Mouse (Mus musculus): ENCODE data around the gene A530084C06Rik. TPM values are rescaled to one million over a fixed set of nuclear protein-coding genes. Genes with fewer than 3 reads are reported as not detected.

Gene A530084C06Rik
- polyA plus RNA-seq, 1 experiment from 2014 or later = not detected

- Histone ChIP-seq H3K27ac (ENCODE audit: low read depth, low read length) (no peak overlapping the region), H3K4me2 (replicated peaks; ENCODE audit: low read depth, low read length) (no peak overlapping the region), H3K4me3 (ENCODE audit: low read length) (no peak overlapping the region), H3K4me1 (ENCODE audit: control insufficient read depth, insufficient read depth, low read length) (no peaks in the 10 kb centered on the region), H3K9ac (ENCODE audit: low read depth, low read length) (no peak overlapping the region), H3K27me3 (ENCODE audit: control insufficient read depth, insufficient read depth, low read length) (no peaks in the 10 kb centered on the region; the same call in none of the 2 replicates), H3K9me3 (ENCODE audit: control insufficient read depth, low read length) (no peaks in the 10 kb centered on the region), H3K36me3 (ENCODE audit: control insufficient read depth, insufficient read depth, low read length) (no peaks in the 10 kb centered on the region)
- ATAC-seq (ENCODE audit: low FRiP score, low TSS enrichment) = no peak
- WGBS = 84% methylated on average over 10 of the region's 10 CpGs
Measured at GRCm38 (mm10) chr13:31572806-31573508, 13.8 kb upstream of the A530084C06Rik start.

GRCm38 (mm10) chr13:31567617-31568294, 8.6 kb upstream of the A530084C06Rik start:
- ATAC-seq (ENCODE audit: low FRiP score, low TSS enrichment) = no peak
- H3K27ac ChIP-seq (ENCODE audit: low read depth, low read length) = no peak overlapping the region
- 0 out of 2 replicates have a peak, but pooled peaks cover 5% of the 10 kb centered on the region for H3K4me1 ChIP-seq (ENCODE audit: control insufficient read depth, insufficient read depth, low read length)
- H3K4me2 ChIP-seq (replicated peaks; ENCODE audit: low read depth, low read length) = no peak overlapping the region
- peaks cover 37% of the 10 kb centered on the region for H3K27me3 ChIP-seq (ENCODE audit: control insufficient read depth, insufficient read depth, low read length)
- WGBS = 83% methylated on average over 6 of the region's 6 CpGs
- H3K9ac ChIP-seq (ENCODE audit: low read depth, low read length) = no peak overlapping the region
- no peaks in the 10 kb centered on the region for H3K9me3 ChIP-seq (ENCODE audit: control insufficient read depth, low read length)
- no peak overlapping the region for H3K4me3 ChIP-seq (ENCODE audit: low read length)
- H3K36me3 ChIP-seq (ENCODE audit: control insufficient read depth, insufficient read depth, low read length) = no peaks in the 10 kb centered on the region

- 68% methylated on average over 8 of the region's 8 CpGs for WGBS
- Histone ChIP-seq H3K27me3 (ENCODE audit: control insufficient read depth, insufficient read depth, low read length) (peaks cover 44% of the 10 kb centered on the region), H3K27ac (ENCODE audit: low read depth, low read length) (no peak overlapping the region)
Measured at GRCm38 (mm10) chr13:31567099-31567498, 8.0 kb upstream of the A530084C06Rik start.

GRCm38 (mm10) chr13:31564394-31564793, 5.3 kb upstream of the A530084C06Rik start:
- no peak for ATAC-seq (ENCODE audit: low FRiP score, low TSS enrichment)
- Histone ChIP-seq H3K9me3 (ENCODE audit: control insufficient read depth, low read length) (no peaks in the 10 kb centered on the region), H3K36me3 (ENCODE audit: control insufficient read depth, insufficient read depth, low read length) (no peaks in the 10 kb centered on the region), H3K4me3 (ENCODE audit: low read length) (no peak overlapping the region), H3K4me1 (ENCODE audit: control insufficient read depth, insufficient read depth, low read length) (peaks cover 10% of the 10 kb centered on the region; the same call in 1 of the 2 replicates), H3K27me3 (ENCODE audit: control insufficient read depth, insufficient read depth, low read length) (peaks cover 71% of the 10 kb centered on the region), H3K4me2 (replicated peaks; ENCODE audit: low read depth, low read length) (no peak overlapping the region), H3K9ac (ENCODE audit: low read depth, low read length) (no peak overlapping the region), H3K27ac (ENCODE audit: low read depth, low read length) (no peak overlapping the region)
- 40% methylated on average over 6 of the region's 6 CpGs for WGBS

More at GRCm38 (mm10) chr13:31567099-31567498, 8.0 kb upstream of the A530084C06Rik start:
- Histone ChIP-seq H3K36me3 (ENCODE audit: control insufficient read depth, insufficient read depth, low read length) (no peaks in the 10 kb centered on the region), H3K9ac (ENCODE audit: low read depth, low read length) (no peak overlapping the region), H3K9me3 (ENCODE audit: control insufficient read depth, low read length) (no peaks in the 10 kb centered on the region), H3K4me2 (replicated peaks; ENCODE audit: low read depth, low read length) (no peak overlapping the region), H3K4me1 (ENCODE audit: control insufficient read depth, insufficient read depth, low read length) (0 out of 2 replicates have a peak, but pooled peaks cover 5% of the 10 kb centered on the region), H3K4me3 (ENCODE audit: low read length) (no peak overlapping the region)
- ATAC-seq (ENCODE audit: low FRiP score, low TSS enrichment) = no peak

GRCm38 (mm10) chr13:31559419-31560144, 449 bp upstream of the A530084C06Rik start:
- peak overlapping the region; percentile 62 for H3K4me3 ChIP-seq (ENCODE audit: low read length)
- H3K4me1 ChIP-seq (ENCODE audit: control insufficient read depth, insufficient read depth, low read length) = peaks cover 18% of the 10 kb centered on the region; the same call in 1 of the 2 replicates
- peaks cover 95% of the 10 kb centered on the region for H3K27me3 ChIP-seq (ENCODE audit: control insufficient read depth, insufficient read depth, low read length)
- H3K36me3 ChIP-seq (ENCODE audit: control insufficient read depth, insufficient read depth, low read length) = no peaks in the 10 kb centered on the region
- WGBS = under 1% methylated on average over 85 of the region's 92 CpGs
- H3K9me3 ChIP-seq (ENCODE audit: control insufficient read depth, low read length) = no peaks in the 10 kb centered on the region
- H3K27ac ChIP-seq (ENCODE audit: low read depth, low read length) = no peak overlapping the region
- peak overlapping the region; percentile 99 for H3K4me2 ChIP-seq (replicated peaks; ENCODE audit: low read depth, low read length)
- H3K9ac ChIP-seq (ENCODE audit: low read depth, low read length) = peak overlapping the region; percentile 50
- peak; percentile 77 for ATAC-seq (ENCODE audit: low FRiP score, low TSS enrichment)

- no peaks in the 10 kb centered on the region for H3K9me3 ChIP-seq (ENCODE audit: control insufficient read depth, low read length)
- peak overlapping the region; percentile 99 for H3K4me2 ChIP-seq (replicated peaks; ENCODE audit: low read depth, low read length)
- peaks cover 18% of the 10 kb centered on the region; the same call in 1 of the 2 replicates for H3K4me1 ChIP-seq (ENCODE audit: control insufficient read depth, insufficient read depth, low read length)
- under 1% methylated on average over 68 of the region's 73 CpGs for WGBS
- ATAC-seq (ENCODE audit: low FRiP score, low TSS enrichment) = peak; percentile 62
- peak overlapping the region; percentile 50 for H3K9ac ChIP-seq (ENCODE audit: low read depth, low read length)
- H3K27ac ChIP-seq (ENCODE audit: low read depth, low read length) = no peak overlapping the region
- H3K27me3 ChIP-seq (ENCODE audit: control insufficient read depth, insufficient read depth, low read length) = peaks cover 95% of the 10 kb centered on the region
- peak overlapping the region; percentile 62 for H3K4me3 ChIP-seq (ENCODE audit: low read length)
- no peaks in the 10 kb centered on the region for H3K36me3 ChIP-seq (ENCODE audit: control insufficient read depth, insufficient read depth, low read length)
Measured at GRCm38 (mm10) chr13:31557768-31558520, 1.2 kb downstream of the A530084C06Rik start.

- no peak overlapping the region; the same call in 1 of the 2 replicates for H3K9ac ChIP-seq (ENCODE audit: low read depth, low read length)
- H3K4me2 ChIP-seq (replicated peaks; ENCODE audit: low read depth, low read length) = peak overlapping the region; percentile 99
- no peak overlapping the region for H3K27ac ChIP-seq (ENCODE audit: low read depth, low read length)
- no peak for ATAC-seq (ENCODE audit: low FRiP score, low TSS enrichment)
- peaks cover 88% of the 10 kb centered on the region for H3K27me3 ChIP-seq (ENCODE audit: control insufficient read depth, insufficient read depth, low read length)
- WGBS = 3% methylated on average over 24 of the region's 24 CpGs
- H3K4me1 ChIP-seq (ENCODE audit: control insufficient read depth, insufficient read depth, low read length) = peaks cover 18% of the 10 kb centered on the region; the same call in 1 of the 2 replicates
- no peaks in the 10 kb centered on the region for H3K36me3 ChIP-seq (ENCODE audit: control insufficient read depth, insufficient read depth, low read length)
- no peaks in the 10 kb centered on the region for H3K9me3 ChIP-seq (ENCODE audit: control insufficient read depth, low read length)
- peak overlapping the region; percentile 62 for H3K4me3 ChIP-seq (ENCODE audit: low read length)
Measured at GRCm38 (mm10) chr13:31556964-31557767, 2.0 kb downstream of the A530084C06Rik start.

- H3K36me3 ChIP-seq (ENCODE audit: control insufficient read depth, insufficient read depth, low read length) = no peaks in the 10 kb centered on the region
- no peaks in the 10 kb centered on the region for H3K9me3 ChIP-seq (ENCODE audit: control insufficient read depth, low read length)
- peaks cover 74% of the 10 kb centered on the region for H3K27me3 ChIP-seq (ENCODE audit: control insufficient read depth, insufficient read depth, low read length)
- ATAC-seq (ENCODE audit: low FRiP score, low TSS enrichment) = no peak
- 82% methylated on average over 4 of the region's 4 CpGs for WGBS
- no peak within 1 kb of the TSS for H3K27ac ChIP-seq (ENCODE audit: low read depth, low read length)
- peaks cover 18% of the 10 kb centered on the region; the same call in 1 of the 2 replicates for H3K4me1 ChIP-seq (ENCODE audit: control insufficient read depth, insufficient read depth, low read length)
- H3K4me3 ChIP-seq (ENCODE audit: low read length) = peak within 1 kb of the TSS; percentile 62; the same call in 1 of the 2 replicates
- H3K9ac ChIP-seq (ENCODE audit: low read depth, low read length) = no peak within 1 kb of the TSS
- H3K4me2 ChIP-seq (replicated peaks; ENCODE audit: low read depth, low read length) = no peak within 1 kb of the TSS
Measured at GRCm38 (mm10) chr13:31555834-31556233, 3.3 kb downstream of the A530084C06Rik start, which contains the start of gene Foxq1. Gene Foxq1 (plus strand): TSS chr13:31556134.

All from kidney, embryonic 14.5 days (tissue).